Mouse (Mus musculus) MEL (cell line): ENCODE data around the gene Hspa12b. TPM values are rescaled to one million over a fixed set of nuclear protein-coding genes. Genes with fewer than 3 reads are reported as not detected.

Experiments used
- DNase-seq: peaks from one replicate; pipeline ENCODE4 v3.0.0; 2011; ENCODE audit warnings: low read depth, low spot score
- H3K27ac ChIP-seq: 2 replicates; pipeline ENCODE4 v1.5.1; 2012; ENCODE audit warnings: low read depth, mild to moderate bottlenecking, control low read depth, low read length, moderate library complexity; ENCODE audit not compliant: control insufficient read depth
- H3K27me3 ChIP-seq, 2 experiments: fragments of 150-350 bp in 1 of 2; sonication (generic) in 1 of 2; 2 replicates each; pipeline ENCODE4 v1.6.1; 2012; ENCODE audit warnings: low read length in 2 of 2, mild to moderate bottlenecking in 2 of 2, improper control_type of control experiment in 1 of 2, moderate library complexity in 1 of 2; ENCODE audit not compliant: insufficient read depth in 2 of 2, control insufficient read depth in 1 of 2
- H3K36me3 ChIP-seq, 2 experiments: 2 replicates each; pipeline ENCODE4 v1.6.1; 2012 to 2014; ENCODE audit warnings: low read length in 2 of 2, improper control_type of control experiment in 1 of 2, inconsistent platforms in 1 of 2, mild to moderate bottlenecking in 1 of 2; ENCODE audit not compliant: insufficient read depth in 2 of 2, control insufficient read depth in 1 of 2
- H3K4me1 ChIP-seq, 2 experiments: fragments of 150-350 bp in 1 of 2; sonication (generic) in 1 of 2; 2 replicates each; pipeline ENCODE4 v1.6.1; 2012; ENCODE audit warnings: low read length in 2 of 2, improper control_type of control experiment in 1 of 2, mild to moderate bottlenecking in 1 of 2; ENCODE audit not compliant: insufficient read depth in 2 of 2, control insufficient read depth in 1 of 2
- H3K4me3 ChIP-seq, 2 experiments: fragments of 150-350 bp in 1 of 2; sonication (generic) in 1 of 2; 2 replicates each; pipeline ENCODE4 v1.5.1; 2012; ENCODE audit warnings: low read depth in 2 of 2, low read length in 2 of 2, mild to moderate bottlenecking in 2 of 2, moderate library complexity in 2 of 2, control low read depth in 1 of 2, improper control_type of control experiment in 1 of 2; ENCODE audit not compliant: control insufficient read depth in 1 of 2, insufficient read depth in 1 of 2
- H3K79me2 ChIP-seq: 2 replicates; pipeline ENCODE4 v1.6.1; 2012; ENCODE audit warnings: mild to moderate bottlenecking, low read length, moderate library complexity; ENCODE audit not compliant: control insufficient read depth, poor library complexity, insufficient read depth
- H3K9ac ChIP-seq: 2 replicates; pipeline ENCODE4 v1.6.1; 2012; ENCODE audit warnings: low read depth, mild to moderate bottlenecking, control low read depth, low read length, moderate library complexity; ENCODE audit not compliant: control insufficient read depth, poor library complexity, severe bottlenecking
- H3K9me3 ChIP-seq: fragments of 150-350 bp; sonication (generic); replicated peaks from 2 replicates; pipeline ENCODE4 v1.6.1; 2012; ENCODE audit warnings: mild to moderate bottlenecking, low read length, improper control_type of control experiment, moderate library complexity; ENCODE audit not compliant: insufficient read depth
- CHD1 ChIP-seq: IDR thresholded peaks from 2 replicates; pipeline ENCODE4 v1.6.1; 2012; ENCODE audit warnings: low read depth, mild to moderate bottlenecking, inconsistent platforms, low read length, improper control_type of control experiment
- E2F4 ChIP-seq: IDR thresholded peaks from 2 replicates; pipeline ENCODE4 v1.6.1; 2011; ENCODE audit warnings: low read depth, low read length, improper control_type of control experiment, borderline replicate concordance
- EP300 ChIP-seq, 2 experiments: IDR thresholded peaks; 2 replicates each; pipeline ENCODE4 v1.6.1; 2011; ENCODE audit warnings: improper control_type of control experiment in 2 of 2, low read length in 2 of 2, low read depth in 1 of 2, mild to moderate bottlenecking in 1 of 2
- JUND ChIP-seq: IDR thresholded peaks from 2 replicates; pipeline ENCODE4 v1.6.1; 2011; ENCODE audit warnings: low read depth, mild to moderate bottlenecking, improper control_type of control experiment, low read length
- MAX ChIP-seq: IDR thresholded peaks from 2 replicates; pipeline ENCODE4 v1.6.1; 2011; ENCODE audit warnings: low read length, improper control_type of control experiment
- MEF2A ChIP-seq: IDR thresholded peaks from 2 replicates; pipeline ENCODE4 v1.6.1; 2014; ENCODE audit warnings: low read depth, mild to moderate bottlenecking, inconsistent platforms, low read length, improper control_type of control experiment; ENCODE audit not compliant: poor library complexity, insufficient replicate concordance, severe bottlenecking; ENCODE audit errors: extremely low read depth
- MXI1 ChIP-seq: IDR thresholded peaks from 2 replicates; pipeline ENCODE4 v1.6.1; 2011; ENCODE audit warnings: mild to moderate bottlenecking, low read depth, low read length, improper control_type of control experiment
- MYC ChIP-seq: IDR thresholded peaks from 2 replicates; pipeline ENCODE4 v1.6.1; 2011; ENCODE audit warnings: low read depth, mild to moderate bottlenecking, low read length, improper control_type of control experiment, moderate library complexity
- NELFE ChIP-seq: IDR thresholded peaks from 2 replicates; pipeline ENCODE4 v1.6.1; 2011; ENCODE audit warnings: low read depth, low read length, improper control_type of control experiment
- RAD21 ChIP-seq: IDR thresholded peaks from 2 replicates; pipeline ENCODE4 v1.6.1; 2011; ENCODE audit warnings: mild to moderate bottlenecking, low read depth, low read length, improper control_type of control experiment
- RCOR1 ChIP-seq: IDR thresholded peaks from 2 replicates; pipeline ENCODE4 v1.6.1; 2012; ENCODE audit warnings: low read depth, mild to moderate bottlenecking, inconsistent platforms, low read length, improper control_type of control experiment
- ZC3H11A ChIP-seq: IDR thresholded peaks from 2 replicates; pipeline ENCODE4 v1.6.1; 2012; ENCODE audit warnings: low read depth, mild to moderate bottlenecking, inconsistent platforms, low read length, improper control_type of control experiment
- ZKSCAN1 ChIP-seq: IDR thresholded peaks from 2 replicates; pipeline ENCODE4 v1.6.1; 2012; ENCODE audit warnings: low read depth, mild to moderate bottlenecking, inconsistent platforms, low read length, improper control_type of control experiment, moderate library complexity
- polyA plus RNA-seq, 2 experiments: library from polyadenylated mRNA; stranded (reverse) in 1 of 2; unstranded in 1 of 2; fragments of >175 nt in 1 of 2; fragments of >200 nt in 1 of 2; gene quantifications; 2 replicates each; pipeline versions ENCODE4 v1.2.1 to v1.2.4; 2012; ENCODE audit warnings: low replicate concordance in 2 of 2, low read depth in 1 of 2; ENCODE audit not compliant: insufficient read length in 2 of 2, insufficient read depth in 1 of 2, missing spikeins in 1 of 2
- total RNA-seq: library from RNA; depleted of rRNA; stranded (reverse); fragments of 300-350 nt; gene quantifications from 2 replicates; pipeline ENCODE4 v1.2.3, GENCODE M21; 2012

The Hspa12b gene
- total and polyA plus RNA-seq, 3 experiments = 0.04 to 1.2 TPM; not detected in 1

- H3K4me3 ChIP-seq = no peak overlapping the region
- H3K27ac ChIP-seq = no peak overlapping the region
- no peaks in the 10 kb centered on the region for H3K9me3 ChIP-seq
- no peak overlapping the region for H3K9ac ChIP-seq
- peaks cover 0 to 7% of the 10 kb centered on the region in 2 experiments; a peak in 2 of 4 replicates for H3K4me1 ChIP-seq
- no peak for DNase-seq
- no peaks in the 10 kb centered on the region for H3K27me3 ChIP-seq
- no peaks in the 10 kb centered on the region for H3K79me2 ChIP-seq
- TF ChIP-seq MXI1 (no peak), MYC (no peak), ZKSCAN1 (no peak), E2F4 (no peak), JUND (no peak), RAD21 (no peak), CHD1 (no peak), NELFE (no peak), ZC3H11A (no peak)
- H3K36me3 ChIP-seq = no peaks in the 10 kb centered on the region; a peak in 1 of 4 replicates
Observed at GRCm38 (mm10) chr2:131143007-131143780, 16.1 kb downstream of the Hspa12b start.

GRCm38 (mm10) chr2:131145121-131145520 lies 18.0 kb downstream of the Hspa12b start:
- no peak overlapping the region for H3K9ac ChIP-seq
- H3K27me3 ChIP-seq = no peaks in the 10 kb centered on the region
- H3K9me3 ChIP-seq = no peaks in the 10 kb centered on the region
- H3K27ac ChIP-seq = no peak overlapping the region
- H3K4me1 ChIP-seq = peaks cover 0 to 7% of the 10 kb centered on the region in 2 experiments; a peak in 2 of 4 replicates
- no peak for DNase-seq
- H3K36me3 ChIP-seq = no peaks in the 10 kb centered on the region; a peak in 2 of 4 replicates
- H3K79me2 ChIP-seq = no peaks in the 10 kb centered on the region
- TF ChIP-seq MEF2A = no peak
- TF ChIP-seq MYC = no peak
- no peak for TF ChIP-seq RCOR1
- no peak for TF ChIP-seq MAX
- no peak for TF ChIP-seq EP300 (IDR thresholded peaks at IDR 0.05; ENCODE audit: low read depth in 1 of 2, low read length in 2 of 2)
- H3K4me3 ChIP-seq = no peak overlapping the region

DNA sequence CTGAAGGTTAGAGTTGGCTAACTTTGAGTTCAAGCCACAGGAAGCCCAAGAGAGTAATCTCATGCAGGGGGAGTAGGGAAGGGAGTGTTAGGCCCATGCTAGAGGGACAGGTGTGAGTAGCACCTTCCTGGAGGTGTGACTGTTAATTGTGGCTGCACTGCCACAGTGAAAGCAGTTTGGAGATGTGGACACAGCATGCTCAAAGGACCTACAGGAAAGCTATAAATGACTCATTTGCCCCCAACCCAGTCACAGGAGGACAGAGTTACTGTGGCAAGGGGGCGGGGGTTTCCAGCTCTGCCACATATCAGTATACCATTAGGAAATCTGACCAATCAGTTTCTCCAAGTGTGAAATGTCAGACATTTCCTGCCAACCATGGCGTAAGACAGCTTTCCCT lies 18.5 kb downstream of the Hspa12b start:
- Histone ChIP-seq H3K27ac (no peak overlapping the region), H3K9me3 (no peaks in the 10 kb centered on the region), H3K79me2 (no peaks in the 10 kb centered on the region), H3K36me3 (no peaks in the 10 kb centered on the region; a peak in 2 of 4 replicates), H3K4me1 (peaks cover 0 to 7% of the 10 kb centered on the region in 2 experiments; a peak in 2 of 4 replicates), H3K9ac (no peak overlapping the region), H3K4me3 (no peak overlapping the region), H3K27me3 (no peaks in the 10 kb centered on the region)
- TF ChIP-seq MYC = no peak
- DNase-seq = no peak
